15 mouse cellular contexts compared by ENCODE assay signal in genomic region chr15:79456546-79456945, GRCm38 (mm10). TPM values are rescaled to one million over a fixed set of nuclear protein-coding genes. Genes with fewer than 3 reads are reported as not detected.
DNase-seq lines count a peak whose midpoint lies in the region; ATAC-seq and TF ChIP-seq lines count a peak whose summit lies in the region.
"Had no signal": no experiment of that assay in that cellular context is flagged by ENCODE, and none has a peak within 500 bp of the region (broad histone marks: within the 10 kb centered on the region; RNA-seq: fewer than 3 reads in every experiment).

No protein-coding gene starts in this region.

- intact Hi-C loops in heart, adult 2 months (cut with DNase I) = no loop called here

- no peak overlapping the region for H3K9ac ChIP-seq in heart, adult 2 months (ENCODE audit: low read depth, low read length)
- no peak overlapping the region for H3K9ac ChIP-seq in kidney, embryonic 15.5 days
- H3K9ac ChIP-seq: midbrain, embryonic 15.5 days; neural tube, embryonic 12.5 days had no signal

- WGBS in heart, adult 2 months = 70% methylated on average over 6 of the region's 6 CpGs
- 65% methylated on average over 6 of the region's 6 CpGs for WGBS in kidney, embryonic 15.5 days
- WGBS in macrophage (ENCODE audit: missing documents) = 43% methylated on average over 6 of the region's 6 CpGs

- no peaks in the 10 kb centered on the region for H3K9me3 ChIP-seq in kidney, embryonic 15.5 days (replicated peaks)
- H3K9me3 ChIP-seq: G1E; midbrain, embryonic 15.5 days; neural tube, embryonic 12.5 days had no signal

- H3K4me3 ChIP-seq in heart, adult 2 months = no peak overlapping the region
- H3K4me3 ChIP-seq in kidney, embryonic 15.5 days (replicated peaks) = no peak overlapping the region
- no peak overlapping the region for H3K4me3 ChIP-seq in bone marrow macrophage, adult 2 months (ENCODE audit: insufficient read depth, low read length)
- no peak overlapping the region for H3K4me3 ChIP-seq in macrophage (ENCODE audit: inconsistent target)
- H3K4me3 ChIP-seq: midbrain, embryonic 15.5 days; neural tube, embryonic 12.5 days had no signal

- H3K4me2 ChIP-seq in kidney, embryonic 15.5 days = no peak overlapping the region

- TF ChIP-seq EP300 in heart, adult 2 months (IDR thresholded peaks at IDR 0.05; ENCODE audit: insufficient read depth, low read depth, low read length) = no peak

- DNase-seq in heart, adult 11 months = peak; percentile 91
- no peak for DNase-seq in heart, adult 2 months
- DNase-seq in kidney, postnatal 25 days = no peak
- DNase-seq in layer of hippocampus, postnatal 36 days = no peak
- DNase-seq in embryo, embryonic 10.5 days (ENCODE audit: low spot score) = no peak
- DNase-seq: cerebellum, adult 11-12 months; kidney, adult 11 months had no signal

- H3K36me3 ChIP-seq in heart, adult 2 months (ENCODE audit: control insufficient read depth, insufficient read depth, low read length) = no peaks in the 10 kb centered on the region
- H3K36me3 ChIP-seq in kidney, embryonic 15.5 days = no peaks in the 10 kb centered on the region
- no peaks in the 10 kb centered on the region for H3K36me3 ChIP-seq in macrophage (ENCODE audit: inconsistent target)
- H3K36me3 ChIP-seq: G1E; midbrain, embryonic 15.5 days; neural tube, embryonic 12.5 days had no signal

- peaks cover 2% of the 10 kb centered on the region; the same call in 1 of the 2 replicates for H3K27me3 ChIP-seq in heart, adult 2 months (ENCODE audit: control insufficient read depth, insufficient read depth, low read length)
- H3K27me3 ChIP-seq in kidney, embryonic 15.5 days = peaks cover 11% of the 10 kb centered on the region
- H3K27me3 ChIP-seq: midbrain, embryonic 15.5 days had no signal

- no peaks in the 10 kb centered on the region for H3K79me2 ChIP-seq in heart, adult 2 months (replicated peaks; ENCODE audit: control insufficient read depth, insufficient read depth, low read length)
- H3K79me2 ChIP-seq in macrophage (ENCODE audit: inconsistent target) = no peaks in the 10 kb centered on the region

- H3K27ac ChIP-seq in heart, adult 2 months = no peak overlapping the region
- H3K27ac ChIP-seq in kidney, embryonic 15.5 days = 0 out of 2 replicates have a peak overlapping the region, but pooled peaks have one; percentile 27
- H3K27ac ChIP-seq in bone marrow macrophage, adult 2 months (ENCODE audit: insufficient read depth, low read depth, low read length) = peak overlapping the region; percentile 79
- H3K27ac ChIP-seq in macrophage = 0 out of 2 replicates have a peak overlapping the region, but pooled peaks have one; percentile 12
- H3K27ac ChIP-seq: midbrain, embryonic 15.5 days; neural tube, embryonic 12.5 days had no signal

- no peak for TF ChIP-seq CTCF in heart, adult 2 months (IDR thresholded peaks at IDR 0.05)
- no peak for TF ChIP-seq CTCF in bone marrow macrophage, adult 2 months (IDR thresholded peaks at IDR 0.05; ENCODE audit: low read depth, low read length)

- TF ChIP-seq POLR2A in heart, adult 2 months (IDR thresholded peaks at IDR 0.05; ENCODE audit: insufficient read depth, low read depth, low read length) = no peak
- TF ChIP-seq POLR2A in bone marrow macrophage, adult 2 months (IDR thresholded peaks at IDR 0.05; ENCODE audit: borderline replicate concordance, low read depth, low read length) = no peak

- H3K4me1 ChIP-seq in heart, adult 2 months (ENCODE audit: control insufficient read depth, insufficient read depth, low read length) = peaks cover 1% of the 10 kb centered on the region
- peaks cover 25% of the 10 kb centered on the region for H3K4me1 ChIP-seq in kidney, embryonic 15.5 days
- H3K4me1 ChIP-seq in bone marrow macrophage, adult 2 months (ENCODE audit: control insufficient read depth, insufficient read depth, low read length) = peaks cover 19% of the 10 kb centered on the region

- no peak for ATAC-seq in kidney, embryonic 15.5 days (replicated peaks; ENCODE audit: low FRiP score)
- ATAC-seq: midbrain, embryonic 15.5 days had no signal

RNA-seq across cellular contexts. Expression of gene Csnk1e, which starts 1.2 kb away (rescaled TPM):
- total RNA-seq in heart, adult 2 months (2021) = 10 to 100 TPM; 46.5 to 48.3 TPM
- polyA plus RNA-seq in heart, adult 2 months (2012; rRNA removed) = 62.6 and 63.6 TPM in 2 replicates
- 87.0 and 90.6 TPM in 2 replicates for polyA plus RNA-seq in kidney, embryonic 15.5 days (2015; fragmentation: Nextera tagmentation; extraction: Ambion mirVana)
- polyA plus RNA-seq in bone marrow macrophage, adult 2 months (2012; ENCODE audit: insufficient read depth, insufficient read length, missing spikeins) = 60.7 and 61.8 TPM in 2 replicates
- 100 to 1,000 TPM in 2 of 26 experiments, 10 to 100 TPM in 24; 18.7 to 105 (median 39.2) TPM for total RNA-seq in macrophage (2018; cell fraction: chromatin; rRNA removed)
- 10 to 100 TPM in 19 of 26 experiments, 1 to 10 TPM in 7; 7.5 to 33.2 (median 12.9) TPM for total RNA-seq in macrophage (2018; cell fraction: cytosol; rRNA removed)
- total RNA-seq in macrophage (2018; cell fraction: nucleus; rRNA removed) = 10 to 100 TPM; 12.9 to 82.8 (median 25.9) TPM
- 18.1 to 38.8 TPM (median 37.6 TPM) in 3 replicates for polyA plus RNA-seq in macrophage (2018)
- 100 to 1,000 TPM; 111 to 120 TPM for total RNA-seq in layer of hippocampus, postnatal 36 days (2021)
- polyA plus RNA-seq: G1E had no signal

RNA-seq across cellular contexts. Expression of gene Kcnj4, which starts 48.5 kb away (rescaled TPM):
- 1 to 10 TPM in 1 of 2 experiments, under 1 TPM in 1; 0.50 to 1.1 TPM for total RNA-seq in heart, adult 2 months (2021)
- polyA plus RNA-seq in heart, adult 2 months (2012; rRNA removed) = 0.06 and 0.21 TPM in 2 replicates
- 0.08 and 0.12 TPM in 2 replicates for polyA plus RNA-seq in kidney, embryonic 15.5 days (2015; fragmentation: Nextera tagmentation; extraction: Ambion mirVana)
- not detected in 2 replicates for polyA plus RNA-seq in bone marrow macrophage, adult 2 months (2012; ENCODE audit: insufficient read depth, insufficient read length, missing spikeins)
- total RNA-seq in macrophage (2018; cell fraction: chromatin; rRNA removed) = not detected
- total RNA-seq in macrophage (2018; cell fraction: cytosol; rRNA removed) = not detected
- not detected for total RNA-seq in macrophage (2018; cell fraction: nucleus; rRNA removed)
- polyA plus RNA-seq in macrophage (2018) = not detected in 3 replicates
- total RNA-seq in layer of hippocampus, postnatal 36 days (2021) = 10 to 100 TPM; 69.5 to 75.8 TPM
- polyA plus RNA-seq: G1E; gonadal fat pad, adult 2 months; liver, embryonic 16.5 days; neural tube, embryonic 12.5 days had no signal

RNA-seq across cellular contexts. Expression of gene Tmem184b, which starts 53.2 kb away (rescaled TPM):
- 10 to 100 TPM; 38.7 to 42.9 TPM for total RNA-seq in heart, adult 2 months (2021)
- 83.1 and 84.2 TPM in 2 replicates for polyA plus RNA-seq in heart, adult 2 months (2012; rRNA removed)
- polyA plus RNA-seq in kidney, embryonic 15.5 days (2015; fragmentation: Nextera tagmentation; extraction: Ambion mirVana) = 67.7 and 75.5 TPM in 2 replicates
- 48.1 and 51.2 TPM in 2 replicates for polyA plus RNA-seq in bone marrow macrophage, adult 2 months (2012; ENCODE audit: insufficient read depth, insufficient read length, missing spikeins)
- 100 to 1,000 TPM in 4 of 26 experiments, 10 to 100 TPM in 22; 28.7 to 169 (median 80.3) TPM for total RNA-seq in macrophage (2018; cell fraction: chromatin; rRNA removed)
- total RNA-seq in macrophage (2018; cell fraction: cytosol; rRNA removed) = 100 to 1,000 TPM in 7 of 26 experiments, 10 to 100 TPM in 19; 38.4 to 119 (median 77.1) TPM
- 100 to 1,000 TPM in 12 of 26 experiments, 10 to 100 TPM in 14; 36.9 to 193 (median 93.6) TPM for total RNA-seq in macrophage (2018; cell fraction: nucleus; rRNA removed)
- polyA plus RNA-seq in macrophage (2018) = 40.4 to 55.8 TPM (median 48.1 TPM) in 3 replicates
- total RNA-seq in layer of hippocampus, postnatal 36 days (2021) = 10 to 100 TPM; 50.5 to 51.0 TPM

RNA-seq across cellular contexts. Expression of gene Kdelr3, which starts 59.7 kb away (rescaled TPM):
- total RNA-seq in heart, adult 2 months (2021) = 1 to 10 TPM; 4.3 to 4.8 TPM
- 14.2 and 20.4 TPM in 2 replicates for polyA plus RNA-seq in heart, adult 2 months (2012; rRNA removed)
- 69.5 and 71.8 TPM in 2 replicates for polyA plus RNA-seq in kidney, embryonic 15.5 days (2015; fragmentation: Nextera tagmentation; extraction: Ambion mirVana)
- not detected in 2 replicates for polyA plus RNA-seq in bone marrow macrophage, adult 2 months (2012; ENCODE audit: insufficient read depth, insufficient read length, missing spikeins)
- 10 to 100 TPM in 1 of 26 experiments, under 1 TPM in 1, not detected in 24; 0.45 to 10.5 TPM for total RNA-seq in macrophage (2018; cell fraction: chromatin; rRNA removed)
- under 1 TPM in 2 of 26 experiments, not detected in 24; 0.05 to 0.14 TPM for total RNA-seq in macrophage (2018; cell fraction: cytosol; rRNA removed)
- total RNA-seq in macrophage (2018; cell fraction: nucleus; rRNA removed) = 1 to 10 TPM in 1 of 26 experiments, not detected in 25; 1.3 TPM
- polyA plus RNA-seq in macrophage (2018) = not detected in 3 replicates
- total RNA-seq in layer of hippocampus, postnatal 36 days (2021) = under 1 TPM in 1 of 2 experiments, not detected in 1; 0.32 TPM
- polyA plus RNA-seq: G1E had no signal
